Mouse (Mus musculus) midbrain, postnatal 0 days (tissue): ENCODE measurements around the gene Ly6g6d. TPM values are rescaled to one million over a fixed set of nuclear protein-coding genes. Genes with fewer than 3 reads are reported as not detected.
A peak's percentile ranks its signal among the peaks of the same experiment; 100 is the strongest.

Source experiments
- ATAC-seq: fragments of 200-750 bp; cut with Nextera tagmentation; 2 replicates; pipeline ENCODE4 v1.8.0; 2017; ENCODE audit warnings: moderate number of reproducible peaks, mild to moderate bottlenecking, moderate TSS enrichment, moderate library complexity; ENCODE audit not compliant: low FRiP score
- DNase-seq: peaks from one replicate; pipeline ENCODE4 v3.0.0-alpha.2; 2015; ENCODE audit warnings: low spot score
- H3K27ac ChIP-seq: fragments of 300-500 bp; sonication (generic); 2 replicates; pipeline ENCODE4 v1.5.1; 2014; ENCODE audit warnings: low read depth, mild to moderate bottlenecking, low read length, mixed read lengths
- H3K27me3 ChIP-seq: fragments of 300-500 bp; sonication (generic); 2 replicates; pipeline ENCODE4 v1.6.1; 2014; ENCODE audit warnings: low read length, control low read depth, mixed read lengths; ENCODE audit not compliant: insufficient read depth
- H3K36me3 ChIP-seq: fragments of 300-500 bp; sonication (generic); 2 replicates; pipeline ENCODE4 v1.6.1; 2014; ENCODE audit warnings: low read length, control low read depth, mixed read lengths; ENCODE audit not compliant: insufficient read depth
- H3K4me1 ChIP-seq: fragments of 300-500 bp; sonication (generic); 2 replicates; pipeline ENCODE4 v1.6.1; 2014; ENCODE audit warnings: mild to moderate bottlenecking, control low read depth, antibody characterized with exemption, low read length, mixed read lengths; ENCODE audit not compliant: insufficient read depth
- H3K4me2 ChIP-seq: fragments of 300-500 bp; sonication (generic); 2 replicates; pipeline ENCODE4 v1.6.1; 2014; ENCODE audit warnings: low read depth, mild to moderate bottlenecking, low read length, mixed read lengths; ENCODE audit not compliant: poor library complexity, severe bottlenecking
- H3K4me3 ChIP-seq: fragments of 300-500 bp; sonication (generic); 2 replicates; pipeline ENCODE4 v1.5.1; 2014; ENCODE audit warnings: low read depth, mild to moderate bottlenecking, low read length, moderate library complexity
- H3K9ac ChIP-seq: fragments of 300-500 bp; sonication (generic); replicated peaks from 2 replicates; pipeline ENCODE4 v1.6.1; 2014; ENCODE audit warnings: mild to moderate bottlenecking, low read length, moderate library complexity, mixed read lengths; ENCODE audit not compliant: poor library complexity, severe bottlenecking
- H3K9me3 ChIP-seq: fragments of 300-500 bp; sonication (generic); 2 replicates; pipeline ENCODE4 v1.6.1; 2016; ENCODE audit warnings: low read length, control low read depth
- CTCF ChIP-seq: IDR thresholded peaks from 2 replicates; pipeline ENCODE4 v1.5.1; 2016; ENCODE audit warnings: antibody characterized with exemption, mild to moderate bottlenecking
- WGBS: fragments of 180-500 bp; shearing (Covaris S2); extraction: QIAGEN DNeasy Blood & Tissue Kit; methylation state at CpG from one replicate; pipeline ENCODE4 v1.1.7; 2014; 5-methylcytosine and 5-hydroxymethylcytosine counted together
- polyA plus RNA-seq: library from polyadenylated mRNA; unstranded; fragments of >200 nt; fragmentation: Nextera tagmentation; extraction: Ambion mirVana; gene quantifications from 2 replicates; pipeline ENCODE4 v1.2.1, GENCODE M21; 2015
- total RNA-seq: library from RNA; depleted of rRNA; stranded (reverse); fragments of >200 nt; gene quantifications from 2 replicates; pipeline ENCODE4 v1.2.3, GENCODE M21; 2014

The Ly6g6d gene
- total and polyA plus RNA-seq, 2 experiments from 2014 or later: 1.1 TPM; not detected in 1

DNA sequence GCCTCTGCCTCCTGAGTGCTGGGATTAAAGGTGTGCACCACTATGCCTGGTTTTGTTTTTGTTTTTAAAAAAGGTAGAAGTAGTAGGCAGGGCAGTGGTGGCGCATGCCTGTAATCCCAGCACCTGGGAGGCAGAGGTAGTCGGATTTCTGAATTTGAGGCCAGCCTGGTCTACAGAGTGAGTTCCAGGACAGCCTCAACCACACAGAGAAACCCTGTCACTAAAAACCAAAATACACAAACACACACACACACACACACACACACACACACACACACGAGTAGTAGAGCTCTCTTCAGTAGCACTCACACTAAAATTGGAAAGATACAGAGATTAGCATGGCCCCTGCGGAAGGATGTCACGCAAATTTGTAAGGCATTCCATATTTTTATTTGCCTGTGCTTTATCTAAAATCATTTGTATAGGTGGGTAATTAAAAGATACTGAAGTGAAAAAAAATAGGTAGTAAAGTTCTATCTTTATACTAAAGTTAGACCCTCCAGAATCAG lies 28.9 kb downstream of the Ly6g6d start:
- no peak overlapping the region for H3K4me2 ChIP-seq
- DNase-seq: no peak

DNA sequence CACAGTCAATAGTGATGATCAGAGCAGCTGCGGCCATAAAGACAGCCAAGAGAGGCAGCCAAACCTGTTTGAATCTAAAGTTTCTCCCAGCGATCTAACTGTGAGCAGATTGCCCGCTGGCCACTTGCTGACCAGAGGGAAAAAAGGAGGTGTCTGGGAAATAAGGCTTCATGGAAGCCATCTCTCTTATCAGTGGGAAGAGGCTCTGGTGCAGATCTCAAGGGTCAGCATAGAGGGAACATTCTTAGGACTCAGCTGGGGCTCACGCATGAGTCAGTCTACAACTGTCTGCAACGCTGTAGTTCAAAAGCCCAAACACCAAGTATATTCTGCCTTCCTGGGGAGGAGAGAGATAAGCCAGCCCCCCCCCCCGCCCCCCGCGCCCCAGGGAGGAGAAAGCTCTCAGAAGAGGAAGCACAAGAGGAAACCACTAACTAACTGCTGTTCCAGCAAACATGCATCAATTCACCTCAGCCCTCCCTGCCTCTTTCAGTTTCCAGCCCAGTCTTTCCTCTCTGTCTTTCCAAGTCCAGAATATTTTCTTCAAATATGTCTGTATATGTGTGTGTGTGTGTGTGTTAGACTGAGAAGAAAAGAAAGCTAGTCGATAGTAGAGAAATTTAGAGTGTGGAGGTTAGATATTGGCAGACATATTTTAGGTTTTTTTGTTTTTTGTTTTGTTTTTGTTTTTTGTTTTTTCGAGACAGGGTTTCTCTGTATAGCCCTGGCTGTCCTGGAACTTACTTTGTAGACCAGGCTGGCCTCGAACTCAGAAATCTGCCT lies 29.5 kb downstream of the Ly6g6d start:
- Histone ChIP-seq H3K4me1 (no peaks in the 10 kb centered on the region; the same call in 1 of the 2 replicates), H3K27ac (no peak overlapping the region), H3K27me3 (no peaks in the 10 kb centered on the region), H3K4me2 (no peak overlapping the region), H3K9ac (no peak overlapping the region), H3K9me3 (no peaks in the 10 kb centered on the region), H3K36me3 (no peaks in the 10 kb centered on the region), H3K4me3 (no peak overlapping the region)
- 34% methylated on average over 11 of the region's 11 CpGs for WGBS
- no peak for TF ChIP-seq CTCF
- DNase-seq: no peak
- no peak for ATAC-seq

More for the DNA sequence above, 28.9 kb downstream of the Ly6g6d start:
- H3K9ac ChIP-seq: no peak overlapping the region
- ATAC-seq: no peak
- H3K9me3 ChIP-seq: no peaks in the 10 kb centered on the region
- no peaks in the 10 kb centered on the region for H3K27me3 ChIP-seq
- H3K36me3 ChIP-seq: no peaks in the 10 kb centered on the region
- no peaks in the 10 kb centered on the region; the same call in 1 of the 2 replicates for H3K4me1 ChIP-seq
- no peak overlapping the region for H3K4me3 ChIP-seq
- TF ChIP-seq CTCF: no peak
- no peak overlapping the region for H3K27ac ChIP-seq
- WGBS: 68% methylated on average over 5 of the region's 5 CpGs

DNA sequence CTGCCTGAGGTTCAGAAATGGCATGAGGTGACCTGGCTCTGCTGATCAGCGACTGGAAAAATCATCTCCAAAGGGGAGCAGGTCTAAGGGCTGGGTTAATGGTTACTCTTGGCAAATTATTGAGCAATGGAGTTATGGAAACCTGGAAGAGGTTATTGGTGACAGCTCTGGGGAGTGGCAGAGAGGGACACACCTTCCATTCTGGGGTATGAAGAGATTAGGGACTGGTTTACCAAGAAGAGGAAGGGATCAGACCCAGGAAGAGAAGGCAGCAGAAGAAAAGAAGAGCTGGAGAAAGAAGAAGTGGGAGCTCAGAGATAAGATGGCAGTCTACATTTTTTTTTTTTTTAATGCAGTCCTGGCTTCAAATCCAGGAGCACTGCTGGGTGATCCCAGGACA lies 30.2 kb downstream of the Ly6g6d start:
- Histone ChIP-seq H3K27ac (no peak overlapping the region), H3K4me3 (no peak overlapping the region), H3K4me2 (no peak overlapping the region), H3K4me1 (no peaks in the 10 kb centered on the region; the same call in 1 of the 2 replicates), H3K9ac (no peak overlapping the region), H3K27me3 (no peaks in the 10 kb centered on the region), H3K36me3 (no peaks in the 10 kb centered on the region), H3K9me3 (no peaks in the 10 kb centered on the region)
- 46% methylated on average over 1 of the region's 1 CpGs for WGBS
- DNase-seq (no peak), ATAC-seq (no peak)
- TF ChIP-seq CTCF: no peak

- DNase-seq (peak; percentile 99), ATAC-seq (peak; percentile 99)
- WGBS: 3% methylated on average over 33 of the region's 33 CpGs
Measured at GRCm38 (mm10) chr17:35046681-35047455, 31.0 kb downstream of the Ly6g6d start, which contains the start of gene Msh5. Msh5 (minus strand) TSS chr17:35046745.

GRCm38 (mm10) chr17:35045807-35046680 lies 31.8 kb downstream of the Ly6g6d start:
- H3K36me3 ChIP-seq: no peaks in the 10 kb centered on the region
- no peaks in the 10 kb centered on the region for H3K9me3 ChIP-seq
- 6% methylated on average over 39 of the region's 48 CpGs for WGBS
- no peak for TF ChIP-seq CTCF
- H3K4me3 ChIP-seq: peak overlapping the region; percentile 59
- H3K27ac ChIP-seq: peak overlapping the region; percentile 47; the same call in 1 of the 2 replicates
- H3K4me2 ChIP-seq: peak overlapping the region; percentile 98
- no peaks in the 10 kb centered on the region; the same call in 1 of the 2 replicates for H3K4me1 ChIP-seq
- peak overlapping the region; percentile 77 for H3K9ac ChIP-seq
- DNase-seq (no peak), ATAC-seq (peak; percentile 17)
- H3K27me3 ChIP-seq: no peaks in the 10 kb centered on the region

More at GRCm38 (mm10) chr17:35046681-35047455, 31.0 kb downstream of the Ly6g6d start, which contains the start of gene Msh5:
- H3K27ac ChIP-seq: peak within 1 kb of the TSS; percentile 47; the same call in 1 of the 2 replicates
- no peak for TF ChIP-seq CTCF
- no peaks in the 10 kb centered on the region; the same call in 1 of the 2 replicates for H3K4me1 ChIP-seq
- no peaks in the 10 kb centered on the region for H3K9me3 ChIP-seq
- H3K4me3 ChIP-seq: peak within 1 kb of the TSS; percentile 59
- H3K27me3 ChIP-seq: no peaks in the 10 kb centered on the region
- peak within 1 kb of the TSS; percentile 77 for H3K9ac ChIP-seq
- no peaks in the 10 kb centered on the region for H3K36me3 ChIP-seq
- H3K4me2 ChIP-seq: peak within 1 kb of the TSS; percentile 98
